Mouse (Mus musculus) gastrocnemius, adult 8-10 months (tissue): ENCODE data around the gene Abhd6. TPM values are rescaled to one million over a fixed set of nuclear protein-coding genes. Genes with fewer than 3 reads are reported as not detected.
"Not testable (repeated sequence)": the region's sequence is repeated elsewhere in the genome, so short reads cannot be mapped to it uniquely, and the experiment has no call there.

ENCODE experiments used
- DNase-seq, 2 experiments: peaks; one replicate each; pipeline ENCODE4 v3.0.0; 2022; ENCODE audit warnings: low spot score in 2 of 2
- total RNA-seq, 4 experiments: library from RNA; stranded (reverse); gene quantifications; 2 replicates each; pipeline ENCODE4 v1.2.4; 2022

The Abhd6 gene
- total RNA-seq, 4 experiments from 2014 or later = 6.8 to 10.2 (median 8.3) TPM

- no peak for DNase-seq
Measured at GRCm38 (mm10) chr14:7999030-7999429, 3.7 kb upstream of the Abhd6 start.

GRCm38 (mm10) chr14:7999435-7999834 lies 3.3 kb upstream of the Abhd6 start:
- no peak for DNase-seq

- DNase-seq = no peak
Measured at GRCm38 (mm10) chr14:8000247-8000646, 2.5 kb upstream of the Abhd6 start.

DNA sequence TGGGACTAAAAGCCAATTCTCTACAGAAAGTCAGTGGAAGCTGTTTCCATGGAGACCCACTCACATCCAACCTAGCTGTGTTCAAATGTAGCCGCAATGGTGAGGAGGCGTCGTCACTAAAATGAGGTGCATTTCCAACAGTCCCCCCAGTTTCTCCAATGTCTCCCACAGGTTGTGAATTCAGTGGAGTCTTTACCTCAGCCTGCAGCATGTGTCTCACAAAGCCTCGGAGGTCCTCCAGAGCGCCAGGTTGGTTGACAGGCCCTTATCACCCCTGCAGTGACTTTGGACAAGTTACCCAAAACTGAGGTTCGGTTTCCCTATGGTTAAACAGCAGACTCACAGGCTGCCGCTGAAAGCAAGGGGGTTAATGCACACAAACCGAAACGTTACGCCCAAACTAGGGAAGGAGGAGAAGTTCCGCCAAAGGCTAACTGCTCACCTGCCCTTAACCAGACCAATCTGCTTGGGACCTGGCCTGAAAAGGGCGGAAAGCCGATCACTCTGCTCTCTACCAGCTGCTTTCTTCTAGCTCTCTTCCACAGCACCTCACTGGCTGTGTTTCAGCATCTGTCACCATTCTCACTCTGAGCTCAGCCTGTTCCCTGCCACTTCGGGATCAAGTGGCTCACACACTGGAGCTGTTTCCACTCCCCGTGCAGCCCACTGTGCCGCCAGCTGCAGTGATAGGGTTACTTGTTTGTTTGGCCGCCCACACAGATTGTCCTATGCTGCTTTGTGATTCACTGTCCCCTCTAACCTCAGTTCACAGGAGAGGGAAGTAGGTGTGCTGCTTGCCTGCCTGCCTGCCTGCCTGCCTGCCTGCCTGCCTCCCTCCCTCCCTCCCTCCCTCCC lies 1.6 kb upstream of the Abhd6 start:
- no peak for DNase-seq

DNA sequence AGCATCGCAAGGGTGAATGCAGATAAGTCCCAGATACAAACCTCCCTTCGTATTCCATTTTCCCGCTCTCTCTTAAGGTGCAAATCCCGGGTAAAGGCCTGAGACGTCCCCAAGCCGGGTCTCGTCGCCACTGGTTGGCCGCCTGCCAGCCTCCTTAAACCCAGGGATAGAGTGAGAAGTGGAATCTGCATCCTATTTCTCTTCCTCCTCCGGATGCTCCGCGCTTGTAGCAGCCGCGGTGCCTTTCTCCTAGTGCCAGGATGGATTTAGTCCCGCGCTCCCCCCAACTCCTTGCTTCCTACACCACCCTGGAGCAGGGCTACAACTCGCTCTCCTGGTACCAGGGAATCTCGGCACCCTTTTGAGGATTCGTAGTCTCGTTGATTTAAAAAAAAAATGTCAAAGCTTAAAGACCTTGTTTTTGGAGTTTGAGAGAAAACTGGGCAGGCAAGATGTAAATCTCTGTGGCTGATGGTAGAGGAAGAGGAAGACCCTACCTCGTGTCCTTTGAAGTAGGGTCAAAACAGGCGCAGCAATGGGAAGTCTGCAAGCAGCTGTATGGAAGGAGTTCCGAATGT lies 480 bp downstream of the Abhd6 start:
- DNase-seq = peak in 1 of 2 experiments; percentile 17

DNA sequence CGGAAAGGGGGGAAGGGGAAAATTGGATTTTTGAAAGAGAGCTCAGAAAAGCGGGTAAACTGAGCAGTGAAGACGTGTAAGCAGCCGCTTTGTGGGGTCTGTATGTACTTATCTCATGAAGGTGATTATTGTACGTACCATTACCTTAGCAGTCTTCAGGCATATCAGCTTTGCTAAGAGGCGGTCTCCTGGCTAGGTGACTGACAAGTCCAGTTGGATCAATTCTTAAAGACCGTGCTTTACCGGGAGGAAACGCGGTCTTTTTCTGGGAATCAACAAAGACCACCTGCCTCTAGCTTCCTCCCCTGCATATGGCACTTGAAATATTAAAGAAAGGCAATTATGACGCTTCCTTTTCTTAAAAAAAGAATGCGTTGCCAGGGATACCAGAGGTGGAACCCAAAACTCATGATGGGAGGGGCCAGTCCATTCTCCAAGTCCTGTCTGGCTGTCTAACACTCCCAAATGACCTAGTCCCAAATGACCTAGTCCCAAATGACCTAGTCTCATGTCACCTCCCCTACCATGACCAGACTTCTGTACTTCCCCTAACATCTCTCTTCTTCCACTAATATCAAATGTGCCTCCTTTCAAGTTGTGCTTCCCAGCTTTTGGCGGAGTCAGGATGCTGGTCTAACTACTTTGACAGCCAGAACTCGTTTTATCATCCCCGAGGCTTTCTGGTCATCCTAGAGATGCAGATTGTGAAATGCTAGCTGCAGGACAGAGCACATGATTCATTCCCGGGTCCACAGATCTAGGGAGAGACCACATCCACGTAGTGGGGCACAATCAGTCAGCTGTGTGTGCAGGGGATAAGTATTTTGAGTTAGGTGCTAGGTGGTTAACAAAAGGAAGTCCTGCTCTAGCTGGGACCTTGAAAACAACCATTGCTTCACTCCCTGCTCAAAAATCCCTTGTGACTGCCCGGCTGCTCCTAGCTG lies 1.3 kb downstream of the Abhd6 start:
- DNase-seq = no peak

GRCm38 (mm10) chr14:8006061-8006460 lies 3.4 kb downstream of the Abhd6 start:
- DNase-seq = not testable (repeated sequence)

- DNase-seq = no peak
Measured at GRCm38 (mm10) chr14:8007084-8007483, 4.4 kb downstream of the Abhd6 start.

GRCm38 (mm10) chr14:8007486-8007885 lies 4.8 kb downstream of the Abhd6 start:
- DNase-seq = no peak

DNA sequence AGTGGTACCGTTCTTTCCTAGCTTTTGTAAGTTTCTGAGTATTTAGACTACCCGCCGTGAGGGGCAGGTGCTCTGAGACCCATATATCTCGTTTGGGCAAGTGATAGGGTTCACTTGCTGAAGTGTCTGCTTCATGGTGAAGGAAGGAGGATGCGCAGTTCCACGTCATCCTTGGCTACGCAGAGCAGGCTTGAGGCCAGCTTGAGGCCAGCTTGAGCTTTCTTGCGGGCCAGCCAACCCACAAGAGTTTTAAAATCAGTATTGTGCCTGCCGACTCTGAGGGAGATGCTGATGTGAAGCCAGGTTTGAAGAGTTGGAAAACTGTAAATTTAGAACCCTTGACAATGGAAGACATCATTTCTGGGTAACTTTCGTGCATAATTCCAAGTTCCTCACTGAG lies 5.2 kb downstream of the Abhd6 start:
- no peak for DNase-seq

GRCm38 (mm10) chr14:8011297-8011696 lies 8.6 kb downstream of the Abhd6 start:
- no peak for DNase-seq

GRCm38 (mm10) chr14:8011938-8012337 lies 9.2 kb downstream of the Abhd6 start:
- no peak for DNase-seq

DNA sequence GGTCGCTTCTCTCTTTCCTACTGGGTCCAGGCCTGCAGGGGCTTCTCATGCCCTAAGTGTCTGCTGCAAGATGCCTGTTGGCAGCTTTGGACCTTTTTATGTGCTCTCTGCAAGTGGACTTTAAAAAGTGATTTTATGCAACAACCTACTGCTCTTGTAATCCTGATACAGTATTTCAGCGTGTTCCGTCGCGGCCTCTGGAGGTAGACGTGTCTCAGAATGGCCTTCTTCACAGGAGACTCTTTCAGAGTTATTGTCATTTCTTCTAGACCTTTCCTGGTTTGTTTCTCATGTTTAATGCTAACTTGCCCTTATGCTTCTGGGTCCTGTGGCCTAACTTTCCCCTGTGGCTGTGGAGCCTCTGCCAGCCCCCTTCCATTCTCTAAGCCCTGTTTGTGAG lies 13.1 kb downstream of the Abhd6 start:
- no peak for DNase-seq

GRCm38 (mm10) chr14:8016276-8016675 lies 13.6 kb downstream of the Abhd6 start:
- DNase-seq = no peak

DNA sequence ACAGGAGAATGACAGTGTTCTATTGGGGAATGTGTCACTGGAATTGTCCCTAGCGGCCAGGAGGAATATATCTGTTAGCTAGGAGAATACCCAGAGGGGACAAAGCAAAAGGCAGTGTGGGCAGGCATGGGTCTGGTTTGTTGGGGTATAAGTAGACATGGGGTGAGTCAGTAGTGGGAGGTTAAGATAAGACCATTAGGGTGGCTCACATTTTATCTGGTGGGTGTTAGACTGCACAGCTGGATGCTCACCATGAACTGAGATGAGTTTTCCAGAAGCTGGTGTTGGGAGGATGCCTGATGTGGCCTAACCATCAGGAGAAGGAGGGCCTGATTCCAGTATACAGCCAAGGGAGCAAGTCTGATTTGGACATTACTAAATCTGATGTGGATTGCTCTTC lies 14.2 kb downstream of the Abhd6 start:
- no peak for DNase-seq

DNA sequence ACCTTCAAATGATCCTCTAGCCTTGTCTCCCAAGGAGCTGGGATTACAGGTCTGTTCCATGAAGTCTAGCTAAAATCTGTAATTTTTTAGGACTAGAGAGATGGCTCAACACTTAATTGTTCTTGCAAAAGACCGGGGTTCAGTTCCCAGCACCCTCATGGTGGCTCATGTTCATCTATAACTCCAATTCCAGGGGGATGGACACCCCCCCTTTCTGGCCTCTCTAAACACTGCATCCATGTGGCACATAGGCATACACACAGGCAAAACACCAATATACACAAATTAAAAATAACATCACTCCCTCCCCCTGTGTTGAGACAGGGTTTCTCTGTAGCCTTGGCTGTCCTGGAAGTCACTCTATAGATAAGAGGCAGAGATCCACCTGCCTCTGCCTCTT lies 17.3 kb downstream of the Abhd6 start:
- DNase-seq = no peak

DNA sequence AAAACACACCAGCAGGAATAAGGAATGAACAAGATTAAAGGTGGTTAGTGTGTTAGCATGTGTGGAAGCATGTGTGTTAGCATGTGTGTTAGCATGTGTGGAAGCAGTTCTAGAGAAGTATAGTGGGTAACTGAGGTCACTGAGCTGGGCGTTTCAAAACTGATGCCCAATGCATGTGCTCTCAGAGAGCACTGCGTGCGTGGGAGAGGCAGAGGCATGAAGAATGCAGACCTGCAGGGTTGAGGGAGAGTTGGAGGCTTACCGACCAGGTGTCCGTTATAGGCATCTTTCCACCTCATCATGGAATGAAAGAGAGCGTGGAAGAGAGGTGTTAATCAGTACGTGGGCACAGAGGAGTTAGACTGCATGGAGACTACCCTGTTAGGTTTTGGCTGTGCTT lies 17.8 kb downstream of the Abhd6 start:
- no peak for DNase-seq

- DNase-seq = no peak
Measured at GRCm38 (mm10) chr14:8024469-8024868, 21.8 kb downstream of the Abhd6 start.

DNA sequence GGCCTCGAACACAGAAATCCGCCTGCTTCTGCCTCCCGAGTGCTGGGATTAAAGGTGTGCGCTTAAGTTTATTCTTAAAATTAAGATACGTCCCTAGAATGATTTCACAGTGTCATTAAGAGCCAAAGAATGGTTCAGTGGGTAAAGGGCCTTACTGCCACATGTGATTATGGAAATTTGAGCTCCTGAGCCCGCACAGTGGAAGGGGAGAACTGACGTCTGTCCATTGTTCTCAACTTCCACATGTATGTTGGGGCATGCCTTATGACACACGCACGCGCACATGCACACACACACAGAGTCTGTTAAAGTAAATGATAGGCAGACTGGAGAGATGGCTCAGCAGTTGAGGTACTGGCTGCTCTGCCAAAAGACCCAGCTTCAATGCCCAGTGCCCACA lies 22.2 kb downstream of the Abhd6 start:
- no peak for DNase-seq

DNA sequence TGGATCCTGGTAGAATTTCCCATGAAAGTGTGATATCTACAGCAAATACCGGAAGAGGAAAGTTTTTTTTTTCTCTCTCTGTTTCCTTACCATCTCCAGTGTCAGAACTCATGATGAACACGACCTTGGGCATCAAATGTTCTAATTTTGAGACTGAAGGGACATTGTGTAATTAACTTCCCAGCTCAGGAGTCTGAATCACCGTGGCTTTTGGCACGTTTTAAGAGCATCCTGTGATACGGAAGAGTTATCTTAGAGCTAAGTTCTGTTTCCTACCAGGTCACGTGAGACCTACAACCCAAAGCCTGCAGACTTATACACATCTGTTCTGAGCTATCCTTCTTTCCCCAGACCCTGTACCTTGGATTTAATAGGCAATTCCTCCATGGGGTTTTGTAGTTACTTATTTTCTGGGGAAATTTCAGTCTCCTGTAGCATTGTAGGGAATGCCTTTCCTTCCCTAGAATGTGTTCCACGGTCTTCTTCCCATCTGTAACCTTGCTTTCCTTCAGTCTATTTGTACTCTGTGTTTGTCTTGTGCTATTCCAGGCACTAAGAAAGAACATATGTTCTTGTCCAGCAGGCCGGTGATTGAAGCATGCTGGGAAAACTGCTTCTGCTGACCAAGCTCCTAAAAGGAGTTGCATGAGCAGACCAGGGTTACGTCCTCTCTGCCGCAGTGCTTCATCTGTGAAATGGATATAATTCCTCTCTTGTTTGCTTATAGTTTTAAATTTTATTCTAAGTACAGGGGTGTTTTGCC lies 24.2 kb downstream of the Abhd6 start:
- DNase-seq = no peak

DNA sequence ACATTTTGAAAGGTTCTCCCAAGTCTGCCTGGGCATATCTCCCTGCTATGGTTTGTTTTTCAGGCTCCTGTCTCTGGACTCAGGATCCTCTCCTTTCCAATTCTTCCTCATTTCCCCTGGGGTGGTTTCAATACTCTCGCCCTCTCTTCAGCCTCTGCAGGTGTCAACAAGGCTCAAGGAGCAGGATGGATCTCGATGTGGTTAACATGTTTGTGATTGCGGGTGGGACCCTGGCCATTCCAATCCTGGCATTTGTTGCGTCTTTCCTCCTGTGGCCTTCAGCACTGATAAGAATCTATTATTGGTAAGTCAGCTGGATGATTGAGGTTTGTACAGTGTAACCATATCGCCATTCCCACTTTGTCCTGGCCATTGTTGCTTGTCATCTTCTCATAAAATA lies 25.4 kb downstream of the Abhd6 start:
- DNase-seq = no peak
